Mouse (Mus musculus) left cerebral cortex, postnatal 14 days (tissue): Measurements from ENCODE around the gene Pfdn2. TPM values are rescaled to one million over a fixed set of nuclear protein-coding genes. Genes with fewer than 3 reads are reported as not detected.

Source experiments
- DNase-seq, 2 experiments: peaks; one replicate each; pipeline ENCODE4 v3.0.0; 2021 to 2022; ENCODE audit warnings: low spot score in 2 of 2, mixed read lengths in 1 of 2
- intact Hi-C: fragments of 180-260 bp; cut with DNase I; formaldehyde crosslinking; loops from one replicate; pipeline ENCODE4 v1.15.1; 2025
- total RNA-seq, 2 experiments: library from RNA; stranded (reverse); gene quantifications; 2 replicates each; pipeline ENCODE4 v1.2.3; 2021

The Pfdn2 gene
- total RNA-seq, 2 experiments from 2014 or later, result 99.0 to 109 TPM

GRCm38 (mm10) chr1:171385171-171385570 is 39.7 kb downstream of the Pfdn2 start:
- intact Hi-C loops, result no loop called here
- DNase-seq, result no peak

- intact Hi-C loops, result no loop called here
- no peak for DNase-seq
Observed at GRCm38 (mm10) chr1:171387099-171387498, 41.6 kb downstream of the Pfdn2 start.

- intact Hi-C loops, result no loop called here
- peak; percentile 42 to 55 for DNase-seq
Observed at GRCm38 (mm10) chr1:171388376-171389102, 43.1 kb downstream of the Pfdn2 start, which contains the start of gene Arhgap30. Gene Arhgap30 (plus strand): TSS chr1:171388954.

- intact Hi-C loops, result no loop called here
- no peak for DNase-seq
Observed at GRCm38 (mm10) chr1:171390101-171390500, 44.6 kb downstream of the Pfdn2 start.

GRCm38 (mm10) chr1:171401821-171402220 is 56.4 kb downstream of the Pfdn2 start:
- DNase-seq, result no peak
- intact Hi-C loops, result no loop called here

GRCm38 (mm10) chr1:171402991-171403390 is 57.5 kb downstream of the Pfdn2 start:
- intact Hi-C loops, result no loop called here
- no peak for DNase-seq

- no peak for DNase-seq
- intact Hi-C loops, result no loop called here
Observed at GRCm38 (mm10) chr1:171407263-171407662, 61.8 kb downstream of the Pfdn2 start.

Other genes starting within 250 kb of the Pfdn2 start
- gene Cfap126, start 231.8 kb upstream of the Pfdn2 start, total RNA-seq, result under 1 TPM; 0.62 to 0.74 TPM
- 100 to 1,000 TPM; 211 to 216 TPM for gene Sdhc, start 195.1 kb upstream of the Pfdn2 start, total RNA-seq
- gene Mpz, start 195.0 kb upstream of the Pfdn2 start, total RNA-seq, result not detected
- gene Pcp4l1, start 149.4 kb upstream of the Pfdn2 start, total RNA-seq, result 10 to 100 TPM; 47.4 to 67.2 TPM
- gene Nr1i3, start 131.7 kb upstream of the Pfdn2 start, total RNA-seq, result not detected
- gene Tomm40l, start 123.2 kb upstream of the Pfdn2 start, total RNA-seq, result 10 to 100 TPM; 69.6 to 72.1 TPM
- 1 to 10 TPM; 1.6 to 4.9 TPM for gene Apoa2, start 120.6 kb upstream of the Pfdn2 start, total RNA-seq
- 10 to 100 TPM; 11.1 to 16.0 TPM for gene Fcer1g, start 111.3 kb upstream of the Pfdn2 start, total RNA-seq
- 10 to 100 TPM; 11.1 to 17.0 TPM for gene Adamts4, start 95.2 kb upstream of the Pfdn2 start, total RNA-seq
- gene Ndufs2, start 94.3 kb upstream of the Pfdn2 start, total RNA-seq, result 100 to 1,000 TPM; 265 to 285 TPM
- gene B4galt3, start 75.3 kb upstream of the Pfdn2 start, total RNA-seq, result 10 to 100 TPM; 59.8 to 61.3 TPM
- 10 to 100 TPM; 20.5 to 23.9 TPM for gene Ppox, start 64.5 kb upstream of the Pfdn2 start, total RNA-seq
- gene Usp21, start 57.7 kb upstream of the Pfdn2 start, total RNA-seq, result 10 to 100 TPM; 54.1 to 58.0 TPM
- 100 to 1,000 TPM; 106 to 113 TPM for gene Ufc1, start 50.6 kb upstream of the Pfdn2 start, total RNA-seq
- 10 to 100 TPM; 35.9 to 38.1 TPM for gene Dedd, start 16.5 kb upstream of the Pfdn2 start, total RNA-seq
- gene Nit1, start within 50 bp of the Pfdn2 start, total RNA-seq, result 10 to 100 TPM; 41.0 to 44.4 TPM
- gene Klhdc9, start 15.1 kb downstream of the Pfdn2 start, total RNA-seq, result 1 to 10 TPM; 4.7 to 7.2 TPM
- 1 to 10 TPM; 1.0 to 1.4 TPM for gene Nectin4, start 24.4 kb downstream of the Pfdn2 start, total RNA-seq
- 1 to 10 TPM; 1.8 to 1.9 TPM for gene Arhgap30, start 43.3 kb downstream of the Pfdn2 start, total RNA-seq
- 100 to 1,000 TPM; 105 to 107 TPM for gene Usf1, start 65.6 kb downstream of the Pfdn2 start, total RNA-seq
- gene Tstd1, start 73.2 kb downstream of the Pfdn2 start, total RNA-seq, result 1 to 10 TPM; 1.7 to 3.2 TPM
- gene F11r, start 91.9 kb downstream of the Pfdn2 start, total RNA-seq, result 1 to 10 TPM; 7.4 to 8.3 TPM
- 1 to 10 TPM; 4.8 to 5.3 TPM for gene Alyref2, start 157.8 kb downstream of the Pfdn2 start, total RNA-seq
- gene Itln1, start 189.6 kb downstream of the Pfdn2 start, total RNA-seq, result not detected
- not detected for gene Cd244a, start 213.5 kb downstream of the Pfdn2 start, total RNA-seq